Mouse (Mus musculus): ENCODE results near the gene Dhcr7.

Dhcr7 gene

DNA sequence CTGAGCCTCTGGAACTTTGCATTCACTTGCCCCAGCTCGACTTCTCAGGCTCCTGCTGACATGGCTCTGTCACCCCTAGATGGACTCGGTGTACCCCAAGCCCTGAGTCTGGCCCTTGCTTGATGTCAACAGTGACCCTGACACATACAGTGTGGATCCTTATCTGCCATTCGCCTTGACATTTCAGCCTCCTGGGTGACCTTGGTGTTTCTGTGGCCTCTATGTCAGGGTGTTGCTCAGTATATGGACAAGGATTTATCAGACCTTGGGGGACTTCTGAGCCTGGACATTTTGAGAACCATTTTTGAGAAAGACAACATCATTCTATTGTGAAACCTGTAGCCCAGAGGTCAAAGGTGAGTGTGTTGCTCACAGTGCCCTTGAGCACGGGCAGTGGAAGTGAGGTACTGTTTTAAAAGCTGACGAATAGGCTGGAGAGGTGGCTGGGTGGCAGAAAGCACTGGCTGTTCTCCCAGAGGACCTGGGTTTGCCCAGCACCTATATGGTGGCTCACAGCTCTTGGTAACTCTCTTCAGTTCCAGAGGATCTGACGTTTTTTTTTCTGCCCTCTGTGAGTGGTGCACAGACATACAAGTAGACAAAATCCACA lies 10.7 kb downstream of the Dhcr7 start:
- no peak for DNase-seq (ENCODE audit: low read depth, low spot score)

DNA sequence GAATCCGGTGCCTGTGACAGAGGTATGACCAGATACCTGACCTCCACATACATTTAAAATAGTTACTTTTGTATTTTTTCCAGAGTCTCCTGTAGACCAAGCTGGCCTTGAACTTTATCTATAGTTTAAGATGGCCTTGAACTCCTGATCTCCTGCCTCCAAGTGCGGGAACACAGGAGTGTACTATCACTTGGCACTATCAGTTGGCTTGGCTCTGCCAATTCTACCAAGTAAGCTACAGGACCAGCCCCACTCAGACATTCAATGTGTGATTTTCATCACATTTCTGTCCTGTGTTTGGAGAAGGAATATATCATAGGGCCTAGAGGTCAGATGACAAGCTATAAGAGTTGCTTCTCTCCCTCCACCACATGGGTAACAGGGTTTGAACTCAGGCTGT lies 11.4 kb downstream of the Dhcr7 start:
- no peak for DNase-seq (ENCODE audit: low read depth, low spot score)

DNA sequence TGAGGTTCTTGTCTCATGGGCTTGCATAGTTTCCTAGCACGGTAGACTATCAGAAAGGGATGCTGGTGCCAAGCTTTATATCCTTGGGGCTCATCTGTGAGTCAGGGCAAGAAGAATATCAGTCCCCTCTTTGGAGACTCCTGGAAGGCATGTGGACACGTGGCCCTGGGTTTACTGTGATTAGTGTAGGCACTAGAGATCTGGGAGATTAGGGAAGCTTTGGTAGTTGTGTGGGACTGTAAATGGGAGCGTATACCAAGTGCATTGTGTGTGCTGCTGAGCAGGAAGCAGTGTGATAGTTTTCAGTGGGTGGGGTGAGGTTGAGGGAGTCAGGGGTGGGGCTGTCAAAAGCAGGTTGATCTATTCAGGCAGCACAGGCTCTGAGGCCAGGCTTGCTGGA lies 12.0 kb downstream of the Dhcr7 start:
- DNase-seq (ENCODE audit: low read depth, low spot score): no peak

DNA sequence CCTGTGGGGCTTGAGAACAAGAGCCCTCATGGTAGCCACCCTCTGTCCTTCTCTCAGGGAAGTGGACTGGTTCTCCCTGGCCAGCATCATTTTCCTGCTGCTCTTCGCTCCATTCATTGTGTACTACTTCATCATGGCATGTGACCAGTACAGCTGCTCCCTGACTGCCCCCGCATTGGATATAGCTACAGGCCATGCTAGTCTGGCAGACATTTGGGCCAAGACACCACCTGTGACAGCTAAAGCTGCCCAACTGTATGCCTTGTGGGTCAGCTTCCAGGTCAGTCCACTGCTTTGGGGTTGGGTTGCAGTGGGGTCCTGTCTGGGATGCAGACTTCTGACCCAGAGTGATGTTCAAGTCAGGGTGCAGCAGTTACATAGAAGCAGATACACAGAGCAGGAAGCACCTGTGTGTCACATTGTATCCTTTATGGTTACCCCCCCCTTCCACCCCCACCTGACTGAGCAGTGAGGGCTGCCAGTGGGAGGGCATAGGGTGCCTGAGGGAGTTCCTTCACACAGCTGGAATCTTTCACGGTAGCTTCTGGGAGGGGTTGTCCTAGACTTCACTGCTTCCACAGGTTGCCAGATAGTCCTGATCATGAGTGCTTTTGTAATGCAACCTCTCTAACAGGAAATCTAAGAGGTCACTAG lies 14.9 kb downstream of the Dhcr7 start:
- no peak for DNase-seq (ENCODE audit: low read depth, low spot score)

DNA sequence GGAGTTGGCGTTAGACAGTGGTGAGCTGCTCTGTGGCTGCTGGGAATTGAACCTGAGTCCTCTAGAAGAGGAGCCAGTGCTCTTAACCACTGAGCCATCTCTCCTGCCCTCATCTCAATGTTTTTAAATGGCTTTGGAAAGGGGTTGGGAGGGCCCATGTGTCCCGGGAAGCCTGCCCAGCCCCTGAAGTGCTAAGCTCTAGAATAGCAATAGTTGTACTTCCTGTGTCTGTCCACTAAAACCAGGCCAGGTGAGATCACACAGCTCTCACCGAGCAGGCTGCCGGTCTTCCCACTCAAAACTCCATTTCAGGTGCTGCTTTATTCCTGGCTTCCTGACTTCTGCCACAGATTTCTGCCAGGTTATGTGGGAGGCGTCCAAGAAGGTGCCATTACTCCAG lies 17.2 kb downstream of the Dhcr7 start:
- DNase-seq (ENCODE audit: low read depth, low spot score): no peak

DNA sequence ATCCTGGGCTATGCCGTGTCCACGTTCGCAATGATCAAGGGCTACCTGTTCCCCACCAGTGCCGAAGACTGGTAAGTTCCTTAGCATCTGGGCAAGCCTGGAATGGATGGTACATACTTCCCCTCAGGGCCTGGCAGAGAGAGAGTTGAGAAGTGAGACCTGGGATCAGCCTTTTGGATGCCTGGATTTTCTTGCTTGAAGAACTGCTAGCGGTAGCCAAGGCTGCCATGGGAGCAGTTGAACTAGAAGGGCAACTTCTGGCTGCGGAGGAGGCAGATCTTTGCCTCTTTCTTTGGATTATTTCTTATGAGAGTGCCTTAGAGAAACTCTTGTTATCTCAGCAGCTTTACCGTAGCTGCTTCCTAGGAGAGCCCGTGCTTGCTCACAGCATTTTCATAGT lies 18.4 kb downstream of the Dhcr7 start:
- no peak for DNase-seq (ENCODE audit: low read depth, low spot score)

DNA sequence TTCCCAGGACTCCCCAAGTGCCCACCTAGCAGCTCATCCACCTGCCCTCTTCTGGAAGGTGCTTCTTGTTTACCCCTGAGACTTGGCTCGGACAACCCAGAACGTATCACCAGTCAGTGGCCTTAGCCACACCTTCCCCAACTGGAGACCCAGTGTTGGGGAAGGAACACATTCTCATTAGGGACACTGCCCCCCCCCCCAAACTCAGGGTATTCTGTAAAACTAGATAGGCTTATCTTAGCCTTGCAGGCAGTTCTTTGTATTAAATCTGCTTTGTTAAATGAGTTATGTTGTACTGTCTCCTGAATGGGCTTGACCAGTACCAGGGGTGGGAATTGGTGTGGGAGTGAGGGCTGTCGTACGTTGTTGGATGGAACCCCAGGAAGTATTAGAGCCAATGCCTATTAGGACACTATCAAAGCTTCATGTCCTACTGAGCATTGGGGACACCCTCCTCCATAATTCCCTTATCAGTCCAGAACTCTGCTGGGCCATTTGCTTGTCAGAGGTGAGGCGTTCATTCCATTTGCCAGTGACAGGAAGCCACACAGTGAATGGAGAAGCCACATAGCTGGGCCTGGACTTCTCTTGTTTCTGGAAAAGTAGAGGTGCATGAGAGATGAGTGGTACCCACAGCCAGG lies 25.3 kb downstream of the Dhcr7 start:
- DNase-seq (ENCODE audit: low read depth, low spot score): no peak

DNA sequence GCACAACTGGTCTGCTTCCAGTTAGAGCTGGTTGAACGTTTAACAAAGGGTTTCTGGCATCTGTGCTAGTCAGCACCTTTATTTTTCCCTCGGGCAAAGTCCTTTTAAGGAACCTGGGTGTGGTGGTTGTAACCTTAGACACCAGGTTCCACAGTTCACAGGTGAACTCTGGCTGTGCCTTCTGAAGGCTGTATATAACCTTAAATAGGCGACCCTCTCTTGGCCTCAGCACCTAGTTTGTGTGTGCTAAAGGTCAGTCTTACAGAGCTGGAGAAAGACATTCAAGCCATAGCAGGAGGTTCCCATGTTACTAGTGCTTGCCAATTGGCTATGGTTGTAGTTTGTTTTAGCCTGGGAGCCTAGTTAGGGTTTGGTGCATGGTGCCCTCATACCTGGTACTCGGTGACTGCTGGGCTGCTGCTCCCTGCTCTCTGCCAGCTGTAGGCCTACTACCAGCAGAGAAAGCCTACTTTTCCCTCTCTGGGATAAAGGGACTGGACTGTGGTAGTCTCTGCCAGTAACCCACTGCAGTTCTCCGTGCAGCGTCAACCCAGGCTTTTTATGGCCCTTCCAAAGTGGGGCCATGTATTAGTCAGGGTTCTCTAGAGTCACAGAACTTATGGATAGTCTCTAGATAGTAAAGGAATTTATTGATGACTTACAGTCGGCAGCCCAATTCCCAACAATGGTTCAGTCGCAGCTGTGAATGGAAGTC lies 26.0 kb downstream of the Dhcr7 start:
- no peak for DNase-seq (ENCODE audit: low read depth, low spot score)

DNA sequence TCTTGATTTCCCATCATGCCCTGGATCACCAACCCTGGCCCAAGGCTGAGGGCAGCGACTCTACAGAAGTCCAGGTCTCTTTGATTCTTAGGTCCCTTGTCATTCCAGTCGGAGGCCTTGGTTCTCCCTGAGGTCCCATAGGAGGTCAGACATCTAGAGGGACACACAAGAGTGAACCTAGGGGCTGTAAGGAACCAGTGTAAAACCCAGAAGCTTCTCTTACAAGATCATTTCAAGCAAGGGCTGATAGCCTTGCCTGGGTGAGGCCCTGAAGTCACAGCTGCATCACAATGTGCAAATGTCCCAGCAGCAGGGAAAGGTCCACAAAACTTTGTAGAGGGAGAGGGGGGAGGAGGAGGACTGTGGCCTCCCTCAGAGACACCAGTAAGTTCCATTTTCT lies 43.6 kb downstream of the Dhcr7 start, which contains the start of gene Gm498:
Gene Gm498 (plus strand): TSS at position 301 of the 400 bp plus-strand sequence.
- no peak for DNase-seq (ENCODE audit: low read depth, low spot score)

DNA sequence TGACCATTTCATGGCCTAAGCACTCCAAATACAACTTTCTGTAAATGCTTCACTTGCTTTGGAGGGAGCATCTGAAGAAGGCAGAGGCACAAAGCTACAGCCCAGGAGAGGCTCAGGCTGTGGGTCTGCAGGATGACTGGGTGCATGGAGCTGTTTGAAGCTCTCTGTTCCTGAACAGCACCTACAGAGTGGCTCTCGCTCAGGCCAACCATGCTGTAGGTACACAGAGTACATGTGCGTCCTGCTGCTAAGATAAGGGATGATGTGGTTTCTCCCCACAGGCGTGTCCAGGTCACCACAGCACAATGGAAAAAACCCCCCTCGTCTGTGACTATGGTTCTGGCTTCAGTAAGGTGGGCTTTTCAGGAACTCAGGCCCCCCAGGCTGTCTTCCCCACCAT lies 45.9 kb downstream of the Dhcr7 start:
- no peak for DNase-seq (ENCODE audit: low read depth, low spot score)

DNA sequence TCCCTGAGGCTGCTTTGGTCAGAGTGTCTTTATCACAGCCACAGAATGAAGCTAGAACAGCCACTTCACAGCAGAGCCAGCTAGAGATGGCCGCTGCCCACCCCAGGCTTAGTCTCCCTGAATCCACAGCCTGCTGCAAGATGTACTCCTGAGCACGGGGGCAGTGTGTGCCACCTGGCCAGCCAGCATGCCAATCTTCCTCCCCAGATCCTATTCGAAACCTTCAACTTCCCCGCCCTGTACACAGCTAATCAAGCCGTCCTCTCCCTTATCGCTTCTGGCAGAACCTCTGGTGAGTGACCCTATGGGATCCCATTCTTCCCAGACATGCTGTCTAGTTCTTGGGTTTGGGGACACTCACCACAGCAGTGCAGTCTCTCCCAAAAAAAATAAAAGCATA lies 60.8 kb downstream of the Dhcr7 start:
- DNase-seq (ENCODE audit: low read depth, low spot score): no peak

DNA sequence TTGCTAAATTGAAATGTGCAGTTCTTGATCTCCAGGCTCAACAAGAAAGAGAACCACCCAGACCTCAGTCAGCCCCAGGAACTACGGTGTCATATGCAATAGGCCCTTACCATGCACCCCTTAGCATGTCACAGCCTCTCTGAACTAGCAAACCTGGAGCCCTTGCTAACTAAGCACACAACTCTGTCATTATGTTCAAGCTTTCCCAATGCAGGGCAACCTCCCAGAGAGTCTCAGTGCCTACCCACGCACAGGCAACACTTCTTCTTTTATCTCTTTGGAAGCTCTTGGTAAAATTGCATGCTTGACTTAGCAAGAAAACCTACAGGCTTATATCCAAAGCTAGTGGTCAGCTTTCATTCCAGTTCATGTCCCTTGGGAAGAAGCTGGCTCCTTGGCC lies 68.2 kb downstream of the Dhcr7 start:
- DNase-seq (ENCODE audit: low read depth, low spot score): no peak

DNA sequence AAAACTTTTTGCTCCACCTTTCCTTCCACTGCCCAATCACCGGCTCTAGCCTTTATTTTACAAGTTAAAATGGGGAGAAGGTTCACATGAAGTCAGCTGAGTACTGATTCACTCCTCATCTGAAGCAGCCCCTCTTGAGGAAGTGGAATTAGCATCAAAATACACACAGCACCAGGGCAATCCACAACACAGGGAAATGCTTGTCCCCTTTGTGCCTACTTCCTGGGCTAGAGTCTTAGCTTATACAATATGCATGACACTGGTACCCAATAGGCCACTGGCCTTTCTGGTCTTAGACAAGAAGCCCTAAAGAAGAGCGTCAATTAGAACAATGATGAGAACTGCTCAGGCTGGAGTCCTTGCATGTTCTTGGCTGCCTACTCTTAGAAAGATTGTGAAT lies 69.4 kb downstream of the Dhcr7 start:
- DNase-seq (ENCODE audit: low read depth, low spot score): no peak
